Mouse (Mus musculus) stomach, postnatal 0 days (tissue): ENCODE data around the gene Traf3ip3.

ENCODE experiments used
- CTCF ChIP-seq: IDR thresholded peaks from 2 replicates; pipeline ENCODE4 v1.5.1; 2016; ENCODE audit warnings: antibody characterized with exemption, low read depth, mild to moderate bottlenecking, moderate library complexity
- EP300 ChIP-seq: optimal IDR thresholded peaks from 2 replicates; pipeline ENCODE3; 2016; ENCODE audit warnings: antibody characterized with exemption

DNA sequence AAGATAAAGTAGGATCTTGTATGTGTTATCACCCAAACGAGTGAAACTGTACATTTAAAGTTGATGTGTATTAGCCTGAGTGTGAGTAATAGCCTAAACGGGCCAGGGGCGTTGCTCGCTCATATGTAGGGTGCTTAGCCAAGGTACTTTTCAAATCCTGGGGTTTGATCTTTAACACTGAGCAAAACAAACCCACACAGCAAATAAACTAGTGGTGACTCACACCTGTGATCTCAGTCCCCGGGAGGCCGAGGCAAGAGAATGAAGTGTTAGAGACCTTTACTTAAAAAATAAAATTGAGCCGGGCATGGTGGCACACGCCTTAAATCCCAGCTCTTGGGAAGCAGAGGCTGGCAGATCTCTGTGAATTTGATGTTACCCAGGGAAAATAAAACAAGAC, 70.7 kb downstream of the Traf3ip3 start:
- TF ChIP-seq EP300, result no peak
- TF ChIP-seq CTCF, result no peak
